Mouse (Mus musculus) urinary bladder, postnatal 10 days (tissue): ENCODE measurements around the gene Eml2.

ENCODE experiments used
- DNase-seq: peaks from one replicate; pipeline ENCODE4 v3.0.0; 2022; ENCODE audit warnings: low spot score

Eml2 gene

DNA sequence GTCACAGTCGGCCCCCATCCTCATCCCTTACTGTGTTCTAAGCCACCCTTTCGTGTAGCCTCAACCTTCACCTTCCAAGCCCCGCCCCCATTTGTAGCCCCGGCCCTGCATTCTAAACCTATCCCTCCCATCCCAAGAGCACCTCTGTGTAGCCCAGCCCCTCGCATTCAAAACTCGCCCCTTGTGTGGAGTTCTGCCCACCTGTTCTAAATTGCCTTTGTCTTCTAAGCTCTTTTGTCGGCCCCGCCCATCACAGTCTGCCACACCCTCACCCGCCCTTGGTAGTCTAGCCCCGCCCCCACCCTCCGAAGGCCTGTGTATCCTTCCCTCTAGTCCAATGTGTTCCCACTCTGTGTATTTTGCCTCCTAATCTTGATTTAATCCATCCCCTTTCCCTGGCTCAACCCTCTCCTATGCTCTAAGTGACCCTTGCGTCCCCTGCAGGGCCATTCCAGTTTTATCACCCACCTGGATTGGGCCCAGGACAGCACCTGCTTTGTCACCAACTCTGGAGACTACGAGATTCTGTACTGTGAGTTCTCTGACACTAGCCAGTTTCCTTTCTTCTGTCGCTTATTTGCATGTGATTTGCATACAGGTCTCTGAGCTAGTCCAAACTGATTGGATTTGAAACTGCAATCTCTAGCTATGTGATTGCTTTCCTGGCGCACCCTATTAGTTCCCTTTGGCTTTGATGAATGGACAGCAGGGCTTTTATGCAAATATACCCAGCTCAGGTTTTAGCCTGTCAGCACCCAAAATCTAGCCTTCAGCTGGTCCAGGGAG is 26.0 kb downstream of the Eml2 start:
- no peak for DNase-seq

DNA sequence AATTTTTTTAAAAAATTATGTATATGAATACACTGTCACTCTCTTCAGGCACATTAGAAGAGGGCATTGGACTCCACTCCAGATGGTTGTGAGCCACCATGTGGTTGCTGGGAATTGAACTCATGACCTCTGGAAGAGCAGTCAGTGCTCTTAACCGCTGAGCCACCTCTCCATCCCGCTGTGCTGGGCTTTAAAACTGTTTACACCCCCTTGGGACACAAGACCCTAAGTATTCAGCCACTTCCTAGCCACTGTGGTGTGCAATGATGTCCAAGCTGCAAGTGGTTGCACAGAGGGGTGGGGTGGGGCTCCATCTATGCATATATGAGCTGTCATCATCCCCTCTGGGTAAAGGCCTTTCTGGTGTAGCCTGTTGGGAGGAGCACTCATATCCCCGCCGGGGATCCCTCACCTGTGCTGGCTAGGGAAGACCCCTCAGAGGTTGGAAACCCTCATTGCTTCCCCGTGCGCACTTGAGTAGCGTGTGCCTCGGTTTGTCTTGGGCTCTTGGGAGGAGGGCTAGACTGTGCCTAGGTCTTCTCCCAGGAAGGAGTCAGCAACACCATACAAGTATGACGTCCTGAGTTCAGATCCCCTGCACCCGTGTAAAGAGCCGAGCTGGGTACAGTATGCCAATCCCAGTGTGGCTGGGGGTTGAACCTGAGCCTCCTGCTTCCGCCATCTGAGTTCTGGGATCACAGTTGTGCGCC is 32.1 kb downstream of the Eml2 start:
- DNase-seq, result no peak

DNA sequence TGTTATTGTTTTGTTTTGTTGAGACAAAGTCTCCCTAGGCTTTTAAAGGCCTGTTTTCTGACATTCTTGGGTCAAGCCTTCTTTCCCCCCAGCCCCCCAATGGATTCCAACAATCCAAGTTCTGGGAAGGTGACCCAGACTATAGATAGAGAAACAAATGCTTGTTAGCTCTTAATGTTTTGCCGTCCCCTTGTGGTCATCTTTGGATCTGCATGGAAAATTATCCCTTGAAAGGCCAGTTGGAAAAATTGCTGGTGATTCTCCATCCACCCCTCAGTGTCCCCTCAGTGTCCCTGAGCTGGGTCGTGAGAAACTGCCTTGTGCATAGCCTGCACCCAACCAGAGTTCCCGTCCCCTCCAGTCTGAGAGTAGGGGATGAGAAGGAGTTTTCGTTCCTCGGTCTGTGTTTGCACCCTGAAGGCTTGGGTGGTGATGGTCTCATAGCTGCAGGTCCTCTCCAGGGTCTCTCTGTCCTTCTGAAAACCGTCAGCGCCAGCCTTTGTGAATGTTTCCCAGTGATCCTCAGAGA is 32.8 kb downstream of the Eml2 start:
- no peak for DNase-seq

DNA sequence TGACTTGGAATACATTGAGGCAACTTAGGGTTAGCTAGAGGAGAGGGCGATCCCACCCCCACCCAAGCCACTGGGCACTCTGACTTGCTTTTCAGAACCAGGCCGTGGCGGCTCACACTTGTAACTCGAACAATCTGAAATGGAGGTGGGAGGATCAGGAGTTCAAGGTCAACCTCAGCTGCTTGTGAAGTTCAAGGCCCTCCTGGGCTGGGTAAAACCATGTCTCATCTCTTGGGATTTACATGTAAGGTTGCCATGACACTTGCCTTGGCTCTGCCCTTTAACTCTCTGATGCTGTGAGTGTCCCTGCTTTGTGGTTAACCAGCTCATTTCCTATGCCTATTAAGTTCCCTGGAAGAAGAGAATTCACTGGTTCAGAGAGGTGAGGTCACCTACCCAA is 33.3 kb downstream of the Eml2 start:
- no peak for DNase-seq

DNA sequence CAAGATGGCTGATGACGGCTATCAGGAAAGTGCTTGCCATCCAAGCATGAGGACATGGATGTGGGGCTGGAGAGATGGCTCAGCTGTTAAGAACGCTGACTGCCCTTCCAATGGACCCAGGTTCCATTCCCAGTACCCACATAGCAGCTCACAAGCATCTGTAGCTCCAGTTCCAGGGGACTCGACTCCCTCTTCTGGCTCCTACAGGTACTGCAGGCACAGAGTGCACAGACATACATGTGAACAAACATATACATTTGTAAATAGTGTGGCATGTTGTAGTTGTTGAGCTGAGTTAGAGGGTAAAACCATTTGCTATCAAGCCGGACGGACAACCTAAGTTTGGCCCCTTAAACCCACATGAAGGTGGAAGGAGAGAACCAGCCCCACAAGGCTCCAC is 33.8 kb downstream of the Eml2 start:
- no peak for DNase-seq

DNA sequence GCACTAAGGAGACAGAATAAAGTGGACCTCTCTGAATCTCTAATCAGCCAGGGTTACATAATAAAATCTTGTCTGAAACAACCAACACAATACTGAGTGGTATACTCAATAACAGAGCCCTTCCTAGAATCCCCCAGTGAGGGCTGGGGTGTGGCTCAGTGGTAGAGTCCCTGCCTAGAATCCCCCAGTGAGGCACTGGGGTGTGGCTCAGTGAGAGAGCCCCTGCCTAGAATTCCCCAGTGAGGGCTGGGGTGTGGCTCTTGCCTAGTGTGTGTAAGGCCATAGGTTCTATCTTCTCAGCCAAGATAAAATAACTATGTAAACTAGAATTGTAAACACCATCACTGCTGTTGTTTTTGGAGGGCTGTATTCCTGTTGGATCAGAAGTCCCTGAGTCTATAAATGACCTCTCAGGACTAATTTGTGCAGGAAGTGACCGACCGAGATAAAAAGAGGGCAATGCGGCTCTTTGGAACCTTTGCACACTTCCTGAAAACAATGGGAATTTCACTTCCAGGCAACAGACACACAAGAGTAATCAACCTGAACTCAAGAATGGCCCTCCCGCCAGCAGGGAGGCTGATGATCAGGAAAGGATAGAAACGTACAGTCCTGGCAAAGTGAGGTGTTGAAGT is 34.9 kb downstream of the Eml2 start:
- DNase-seq, result no peak

DNA sequence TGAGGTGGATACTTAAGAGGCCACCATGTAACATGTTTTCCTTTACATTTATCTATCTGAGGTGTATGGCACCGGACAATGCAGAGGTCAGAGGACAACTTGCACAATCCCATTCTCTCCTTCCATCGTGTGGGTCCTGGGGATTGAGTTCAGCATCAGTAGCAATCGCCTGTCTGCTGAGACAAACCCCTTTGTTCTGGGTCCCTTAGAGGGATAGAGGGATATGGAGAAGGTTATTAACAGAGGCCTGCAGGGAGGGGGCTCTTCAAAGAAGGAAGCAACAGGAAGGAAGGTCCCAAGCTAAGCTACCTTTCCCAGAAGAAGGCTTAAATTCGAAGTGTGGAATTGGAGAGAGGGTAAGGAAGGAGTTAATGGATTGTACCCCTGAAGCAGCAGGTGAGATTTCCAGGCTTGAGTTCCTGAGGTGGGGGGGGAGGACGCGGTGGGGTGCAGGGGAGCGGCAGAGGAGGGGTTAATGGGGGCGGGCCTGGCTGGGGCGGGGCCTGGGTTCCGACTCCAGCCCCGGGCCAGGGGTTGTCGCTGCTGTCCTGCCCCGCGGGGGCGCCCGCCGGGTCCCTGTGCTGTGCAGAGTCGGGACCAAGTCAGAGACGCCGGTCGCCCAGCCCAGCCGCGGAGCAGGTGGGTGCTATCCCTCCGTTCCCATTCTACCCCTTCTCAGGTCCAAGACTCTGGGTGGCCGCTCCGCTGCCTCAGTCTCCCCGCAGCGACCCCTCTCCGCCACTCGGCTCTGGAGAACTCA is 36.0 kb downstream of the Eml2 start, which contains the start of gene Gpr4:
Gene Gpr4, plus strand, starts transcription at position 543 of the 760 bp plus-strand sequence.
- DNase-seq, result no peak

DNA sequence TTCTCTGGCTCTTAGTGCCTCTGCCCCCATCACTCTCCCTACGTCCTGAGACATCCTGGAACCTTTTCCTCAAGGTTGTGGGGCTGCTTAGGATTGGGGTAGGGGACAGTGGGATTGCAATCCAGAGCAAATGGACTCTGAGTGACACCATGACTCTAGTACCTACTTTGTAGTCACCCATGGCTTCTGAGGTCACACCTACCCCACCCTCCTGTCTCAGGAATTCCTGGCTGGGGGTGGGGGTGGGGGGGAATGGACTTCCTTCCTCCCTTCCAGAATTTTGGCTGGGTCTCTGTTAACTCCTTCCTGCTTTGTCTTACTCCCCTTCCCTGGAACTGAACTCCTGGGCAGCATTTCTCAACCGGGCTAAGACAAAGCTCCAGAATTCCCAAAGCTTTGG is 37.2 kb downstream of the Eml2 start:
- DNase-seq, result no peak

DNA sequence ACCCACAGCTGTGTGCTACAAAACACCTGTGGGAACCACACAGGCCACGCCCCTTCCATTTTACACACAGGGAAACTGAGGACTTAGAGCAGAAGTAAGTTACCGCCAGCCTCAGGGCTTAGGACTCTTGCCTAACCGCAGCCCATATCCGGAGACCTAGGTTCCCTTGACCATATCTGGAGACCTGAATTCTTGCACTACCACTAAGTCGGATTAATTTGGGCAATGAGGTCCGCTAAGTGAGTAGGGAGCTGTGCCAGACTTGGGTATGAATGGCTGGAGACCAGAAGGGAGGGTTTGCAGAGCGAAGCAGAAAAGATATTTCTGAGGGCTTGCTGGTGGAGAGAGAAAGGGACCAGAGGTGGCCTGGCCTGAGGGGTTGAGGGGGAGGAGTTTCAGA is 38.1 kb downstream of the Eml2 start:
- no peak for DNase-seq

DNA sequence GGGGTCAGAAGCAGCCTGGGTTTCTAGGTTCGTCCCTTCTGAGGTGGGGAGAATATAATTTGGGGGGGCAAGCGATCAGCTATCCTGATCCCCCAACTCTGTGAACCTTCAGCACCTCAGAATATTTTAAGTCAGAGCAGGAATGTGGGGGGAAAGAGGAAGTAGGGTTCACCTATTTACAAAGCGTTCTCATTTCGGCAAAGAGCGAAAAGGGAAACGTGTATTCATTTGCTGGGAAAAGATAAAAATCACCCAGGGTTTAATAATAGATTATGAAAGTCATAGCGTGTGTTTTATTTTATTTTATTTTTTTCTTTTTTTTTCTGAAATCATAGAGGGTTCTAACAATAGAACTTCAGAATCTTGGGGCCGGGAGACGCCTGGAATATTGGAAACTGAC is 38.7 kb downstream of the Eml2 start:
- no peak for DNase-seq

DNA sequence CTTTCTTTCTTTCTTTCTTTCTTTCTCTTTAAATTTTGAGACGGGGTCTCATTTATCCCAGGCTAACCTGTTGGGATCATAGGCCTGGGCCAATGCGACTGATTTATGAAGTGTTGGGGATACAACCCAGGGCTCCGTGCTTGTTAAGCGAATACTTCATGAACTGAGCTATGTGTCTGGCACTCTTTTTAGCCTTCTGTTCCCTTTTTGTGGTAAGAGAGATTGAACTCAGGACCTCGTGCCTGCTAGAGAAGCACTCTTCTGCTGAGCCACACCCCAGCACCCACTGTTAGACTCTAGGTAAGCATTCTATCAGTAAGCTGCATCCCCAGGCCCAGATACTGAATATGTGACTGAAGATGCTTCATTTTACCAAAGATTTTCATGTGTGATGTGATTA is 41.3 kb downstream of the Eml2 start:
- no peak for DNase-seq

DNA sequence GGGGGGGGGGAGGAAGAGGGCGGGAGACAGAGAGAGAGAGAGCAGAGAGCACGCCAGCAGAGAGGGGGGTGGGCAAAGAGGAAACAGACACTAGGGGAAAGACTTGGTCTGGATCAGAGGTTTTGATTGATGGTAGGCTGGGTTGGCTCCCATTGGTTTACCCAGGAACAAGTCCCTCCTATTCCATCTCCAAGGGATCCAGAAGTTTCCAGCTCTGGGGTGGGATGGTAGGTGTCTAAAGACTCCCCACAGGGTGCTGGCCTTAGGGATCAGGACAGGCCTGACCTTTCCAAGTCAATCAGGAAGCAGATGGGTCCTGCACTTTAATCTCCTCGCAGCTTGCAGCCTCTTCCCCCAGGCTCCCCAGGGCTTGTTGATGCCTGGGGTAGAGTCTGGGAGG is 41.7 kb downstream of the Eml2 start:
- no peak for DNase-seq

DNA sequence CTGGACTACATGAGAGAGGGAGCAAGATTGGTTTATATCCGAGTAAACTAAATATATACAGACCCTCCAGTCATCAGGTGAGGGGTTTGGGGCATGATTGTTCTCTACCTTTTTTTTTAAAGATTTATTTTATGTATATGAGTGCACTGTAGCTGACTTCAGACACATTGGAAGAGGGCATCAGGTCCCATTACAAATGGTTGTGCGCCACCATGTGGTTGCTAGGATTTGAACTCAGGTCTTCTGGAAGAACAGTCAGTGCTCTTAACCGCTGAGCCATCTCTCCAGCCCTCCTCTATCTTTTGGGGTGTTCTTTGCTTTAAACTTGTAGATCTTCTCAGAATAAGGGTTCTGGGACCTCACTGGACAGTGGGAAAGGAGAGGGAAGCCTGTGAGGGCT is 43.8 kb downstream of the Eml2 start:
- no peak for DNase-seq

DNA sequence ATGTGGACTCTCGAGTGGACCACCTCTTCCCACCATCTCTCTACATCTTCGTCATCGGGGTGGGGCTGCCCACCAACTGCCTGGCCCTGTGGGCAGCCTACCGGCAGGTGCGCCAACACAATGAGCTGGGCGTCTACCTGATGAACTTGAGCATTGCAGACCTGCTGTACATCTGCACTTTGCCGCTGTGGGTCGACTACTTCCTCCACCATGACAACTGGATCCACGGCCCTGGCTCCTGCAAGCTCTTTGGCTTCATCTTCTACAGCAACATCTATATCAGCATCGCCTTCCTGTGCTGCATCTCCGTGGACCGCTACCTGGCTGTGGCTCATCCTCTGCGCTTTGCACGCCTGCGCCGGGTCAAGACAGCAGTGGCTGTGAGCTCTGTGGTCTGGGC is 46.0 kb downstream of the Eml2 start:
- DNase-seq, result no peak

DNA sequence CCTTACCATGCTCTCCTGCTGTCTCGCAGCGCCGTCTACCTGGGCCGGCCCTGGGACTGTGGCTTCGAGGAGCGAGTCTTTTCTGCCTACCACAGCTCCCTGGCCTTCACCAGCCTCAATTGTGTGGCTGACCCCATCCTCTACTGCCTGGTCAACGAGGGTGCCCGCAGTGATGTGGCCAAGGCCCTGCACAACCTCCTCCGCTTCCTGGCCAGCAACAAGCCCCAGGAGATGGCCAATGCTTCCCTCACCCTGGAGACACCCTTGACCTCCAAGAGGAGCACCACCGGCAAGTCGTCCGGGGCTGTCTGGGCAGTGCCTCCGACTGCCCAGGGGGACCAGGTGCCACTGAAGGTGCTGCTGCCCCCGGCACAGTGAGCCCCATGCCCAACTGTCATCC is 46.7 kb downstream of the Eml2 start:
- no peak for DNase-seq

DNA sequence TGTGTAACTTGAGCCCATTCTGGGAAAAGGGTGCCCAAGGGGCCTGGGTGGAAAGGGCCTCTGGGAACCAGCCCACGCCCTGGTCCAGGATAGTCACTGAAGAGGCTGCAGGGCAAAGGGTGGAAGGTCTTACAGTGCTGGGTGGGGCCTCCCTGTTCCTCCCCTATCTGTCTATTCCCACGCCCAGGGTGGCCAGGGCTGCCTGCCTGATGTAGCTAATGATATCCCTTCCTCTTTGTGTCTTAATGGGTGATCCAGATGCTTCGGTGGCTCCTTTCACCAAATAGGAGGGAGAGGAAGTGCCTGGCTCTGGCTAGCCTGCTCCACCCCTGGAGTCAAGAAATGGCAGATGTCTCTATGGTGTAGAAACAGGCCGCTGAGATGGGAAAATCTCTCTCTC is 48.7 kb downstream of the Eml2 start:
- no peak for DNase-seq

DNA sequence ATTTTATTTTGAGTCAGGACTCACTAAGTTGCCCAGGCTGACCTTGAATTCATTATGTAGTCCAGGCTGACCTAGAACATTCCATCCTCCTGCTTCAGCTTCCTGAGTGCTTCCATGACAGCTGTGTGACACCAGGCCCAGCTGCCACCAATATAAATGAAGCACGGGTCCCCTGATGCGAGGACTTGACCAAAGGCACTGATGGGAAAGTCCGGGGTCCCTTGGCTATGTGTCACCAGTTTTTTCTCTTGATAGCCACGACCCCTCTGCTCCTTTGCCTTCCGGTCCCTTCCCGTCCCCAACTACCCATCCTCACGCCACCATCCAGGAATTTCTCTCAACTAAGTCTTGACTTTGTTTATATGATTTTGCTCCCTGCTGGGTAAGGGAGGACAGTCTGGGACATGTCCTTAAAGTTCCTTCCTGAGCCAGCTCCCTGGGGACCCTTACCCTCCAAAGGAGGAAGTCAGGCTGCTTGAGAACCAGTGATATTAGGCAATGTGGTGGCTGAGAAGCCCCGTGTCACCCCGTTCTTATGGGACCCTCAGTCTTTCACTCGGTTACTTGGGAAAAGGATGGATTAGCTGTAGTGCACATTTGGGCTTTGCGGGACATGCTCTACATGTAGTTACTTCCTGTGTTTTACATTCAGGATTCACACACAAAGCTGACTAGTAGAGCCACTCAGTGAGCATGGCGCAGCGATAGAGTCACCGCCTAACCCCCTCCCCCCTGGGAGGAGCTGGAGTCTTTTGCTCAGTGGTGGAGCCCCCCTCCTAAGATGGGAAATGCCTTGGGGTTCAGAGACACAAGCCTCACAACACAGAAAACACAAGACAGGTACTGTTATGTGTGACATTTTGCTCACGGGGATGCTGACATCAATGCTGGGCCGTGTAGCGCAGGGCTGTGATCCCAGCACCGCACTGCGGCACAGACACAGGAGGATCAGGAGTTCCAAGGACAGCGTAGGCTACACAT is 50.9 kb downstream of the Eml2 start:
- no peak for DNase-seq

DNA sequence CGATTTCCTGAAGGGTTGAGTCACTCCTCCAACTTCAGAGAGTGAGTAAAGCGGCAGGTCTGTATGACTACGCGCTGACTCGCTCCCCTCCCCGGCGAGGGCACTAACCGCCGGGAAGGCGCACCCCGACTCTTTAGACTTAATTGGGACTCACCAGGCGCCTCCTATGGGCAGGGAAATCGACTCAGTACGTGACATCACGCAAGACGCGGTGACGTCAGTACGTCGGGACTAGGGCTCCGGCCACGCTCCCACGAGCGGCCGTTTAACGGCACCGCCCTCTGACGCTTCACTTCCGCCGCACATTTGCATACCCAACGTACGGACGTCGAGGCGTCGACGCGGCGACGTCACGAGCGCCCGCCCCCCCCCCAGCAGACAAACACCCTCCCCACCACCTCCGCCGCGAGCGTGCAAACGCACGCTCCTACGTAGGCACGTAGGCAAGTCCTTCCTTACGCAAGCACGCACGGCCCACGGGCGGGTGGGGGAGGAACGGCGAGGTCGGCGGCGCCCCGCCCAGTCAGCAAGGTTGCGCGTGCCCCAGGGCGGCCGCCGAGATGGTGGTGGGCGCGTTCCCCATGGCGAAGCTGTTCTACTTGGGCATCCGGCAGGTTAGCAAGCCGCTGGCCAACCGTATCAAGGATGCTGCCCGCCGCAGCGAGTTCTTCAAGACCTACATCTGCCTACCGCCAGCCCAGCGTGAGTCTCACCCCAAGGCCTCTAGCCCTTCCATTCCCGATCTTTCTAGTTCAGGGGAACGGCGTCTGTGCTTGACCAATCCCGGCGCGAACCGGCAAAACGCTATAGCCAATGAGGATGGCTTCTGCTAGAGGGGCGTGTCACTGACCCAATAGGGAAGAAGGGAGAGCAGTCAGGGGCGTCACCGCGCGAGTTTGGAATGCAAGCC is 51.9 kb downstream of the Eml2 start, which contains the start of gene Opa3:
Gene Opa3, plus strand, starts transcription at position 452 of the 910 bp plus-strand sequence.
- DNase-seq, result peak; percentile 99

DNA sequence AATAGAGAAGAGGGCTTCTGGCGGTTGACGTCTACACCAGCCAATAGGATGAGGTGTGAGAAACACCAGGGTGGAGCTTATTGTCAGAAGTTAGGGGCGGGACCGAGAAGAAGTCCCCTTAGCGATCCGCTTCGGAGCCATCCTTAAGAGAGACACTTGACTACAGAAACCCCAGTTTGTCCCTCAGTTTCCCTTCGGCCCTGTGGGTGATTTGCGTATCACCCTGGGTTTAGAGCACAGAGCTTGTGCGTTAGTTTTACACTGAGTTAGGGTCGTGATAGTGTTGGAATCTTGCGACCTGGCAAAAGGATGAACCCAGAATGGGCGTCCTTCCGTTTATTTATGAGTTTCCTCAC is 52.5 kb downstream of the Eml2 start:
- no peak for DNase-seq

DNA sequence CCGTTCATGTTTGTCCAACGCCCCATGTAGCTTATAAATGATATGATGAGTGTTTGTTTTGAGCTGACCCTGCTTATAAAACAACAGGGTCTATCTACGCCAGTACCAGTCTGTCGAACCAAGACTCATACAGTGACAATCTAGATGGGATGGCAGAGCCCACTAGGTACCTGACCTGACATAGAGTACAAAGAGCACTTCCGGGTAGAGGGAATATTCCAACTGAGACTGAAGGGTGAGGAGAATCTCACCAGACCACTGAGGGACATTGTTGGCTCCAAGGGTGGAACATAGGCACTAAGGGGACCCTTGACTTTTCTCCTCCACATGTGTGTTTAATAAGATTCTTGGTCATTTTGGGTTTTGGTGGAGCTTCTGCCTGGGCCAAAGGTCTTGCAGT is 53.2 kb downstream of the Eml2 start:
- no peak for DNase-seq
